Mouse (Mus musculus): Measurements from ENCODE around the gene Rapgef1. TPM values are rescaled to one million over a fixed set of nuclear protein-coding genes. Genes with fewer than 3 reads are reported as not detected.

Gene Rapgef1
- total and polyA plus RNA-seq, 2 experiments, result 11.8 to 25.3 TPM

GRCm38 (mm10) chr2:29787104-29787917 is 167.8 kb downstream of the Rapgef1 start, which contains the start of gene Coq4:
TSS of gene Coq4 (plus strand) at chr2:29787493.
- Histone ChIP-seq H3K27me3 (ENCODE audit: control insufficient read depth, insufficient read depth, low read length) (no peaks in the 10 kb centered on the region), H3K79me2 (ENCODE audit: control insufficient read depth, insufficient read depth, low read length) (no peaks in the 10 kb centered on the region), H3K4me3 (ENCODE audit: insufficient read depth, low read depth, low read length) (peak within 1 kb of the TSS; percentile 82), H3K27ac (replicated peaks; ENCODE audit: insufficient read depth, low read depth, low read length) (peak within 1 kb of the TSS; percentile 51), H3K9ac (ENCODE audit: low read depth, low read length) (peak within 1 kb of the TSS; percentile 68), H3K4me1 (ENCODE audit: control insufficient read depth, insufficient read depth, low read length) (peaks cover 4% of the 10 kb centered on the region), H3K36me3 (ENCODE audit: control insufficient read depth, insufficient read depth, low read length) (peaks cover 5% of the 10 kb centered on the region; the same call in 1 of the 2 replicates)
- 2% methylated on average over 31 of the region's 31 CpGs for WGBS
- DNase-seq (ENCODE audit: extremely low read depth, low read depth, low spot score), result peak; percentile 92
- no peak for TF ChIP-seq CTCF (IDR thresholded peaks at IDR 0.05; ENCODE audit: low read depth, low read length)
- TF ChIP-seq POLR2A (IDR thresholded peaks at IDR 0.05; ENCODE audit: extremely low read depth, insufficient read depth, low read length), result 0 out of 2 replicates have a peak, but pooled peaks have one; percentile 7

GRCm38 (mm10) chr2:29787937-29788681 is 168.6 kb downstream of the Rapgef1 start, which contains the start of gene Trub2:
TSS of gene Trub2 (minus strand) at chr2:29788502.
- DNase-seq (ENCODE audit: extremely low read depth, low read depth, low spot score), result peak; percentile 89
- H3K27me3 ChIP-seq (ENCODE audit: control insufficient read depth, insufficient read depth, low read length), result no peaks in the 10 kb centered on the region

More at GRCm38 (mm10) chr2:29787937-29788681, 168.6 kb downstream of the Rapgef1 start, which contains the start of gene Trub2:
- H3K4me1 ChIP-seq (ENCODE audit: control insufficient read depth, insufficient read depth, low read length), result peaks cover 4% of the 10 kb centered on the region
- H3K36me3 ChIP-seq (ENCODE audit: control insufficient read depth, insufficient read depth, low read length), result peaks cover 3% of the 10 kb centered on the region; the same call in 1 of the 2 replicates
- no peak for TF ChIP-seq CTCF (IDR thresholded peaks at IDR 0.05; ENCODE audit: low read depth, low read length)
- TF ChIP-seq POLR2A (IDR thresholded peaks at IDR 0.05; ENCODE audit: extremely low read depth, insufficient read depth, low read length), result no peak
- H3K79me2 ChIP-seq (ENCODE audit: control insufficient read depth, insufficient read depth, low read length), result no peaks in the 10 kb centered on the region
- peak within 1 kb of the TSS; percentile 51 for H3K27ac ChIP-seq (replicated peaks; ENCODE audit: insufficient read depth, low read depth, low read length)
- H3K9ac ChIP-seq (ENCODE audit: low read depth, low read length), result peak within 1 kb of the TSS; percentile 68
- peak within 1 kb of the TSS; percentile 82 for H3K4me3 ChIP-seq (ENCODE audit: insufficient read depth, low read depth, low read length)
- WGBS, result under 1% methylated on average over 45 of the region's 45 CpGs

Other genes starting within 250 kb of the Rapgef1 start
- gene Gm13420, start 132.0 kb downstream of the Rapgef1 start, total RNA-seq (2014; rRNA removed), result 0.13 and 0.18 TPM in 2 replicates
- gene Gm13420, start 132.0 kb downstream of the Rapgef1 start, polyA plus RNA-seq (2012; rRNA removed), result 0.35 and 0.86 TPM in 2 replicates
- not detected in 2 replicates for gene Gm13547, start 139.6 kb downstream of the Rapgef1 start, total RNA-seq (2014; rRNA removed)
- gene Gm13547, start 139.6 kb downstream of the Rapgef1 start, polyA plus RNA-seq (2012; rRNA removed), result not detected in 2 replicates
- 7.8 and 10.0 TPM in 2 replicates for gene Coq4, start 167.8 kb downstream of the Rapgef1 start, total RNA-seq (2014; rRNA removed)
- 37.6 and 48.2 TPM in 2 replicates for gene Coq4, start 167.8 kb downstream of the Rapgef1 start, polyA plus RNA-seq (2012; rRNA removed)
- gene Trub2, start 168.8 kb downstream of the Rapgef1 start, total RNA-seq (2014; rRNA removed), result 9.0 and 10.2 TPM in 2 replicates
- gene Trub2, start 168.8 kb downstream of the Rapgef1 start, polyA plus RNA-seq (2012; rRNA removed), result 13.5 and 19.7 TPM in 2 replicates
- gene Slc27a4, start 182.9 kb downstream of the Rapgef1 start, total RNA-seq (2014; rRNA removed), result 9.2 and 13.8 TPM in 2 replicates
- 29.4 and 31.5 TPM in 2 replicates for gene Slc27a4, start 182.9 kb downstream of the Rapgef1 start, polyA plus RNA-seq (2012; rRNA removed)
- gene Urm1, start 200.4 kb downstream of the Rapgef1 start, total RNA-seq (2014; rRNA removed), result 8.1 and 9.8 TPM in 2 replicates
- gene Urm1, start 200.4 kb downstream of the Rapgef1 start, polyA plus RNA-seq (2012; rRNA removed), result 26.3 and 26.6 TPM in 2 replicates
- 0.18 and 0.34 TPM in 2 replicates for gene Cercam, start 249.4 kb downstream of the Rapgef1 start, total RNA-seq (2014; rRNA removed)
- gene Cercam, start 249.4 kb downstream of the Rapgef1 start, polyA plus RNA-seq (2012; rRNA removed), result 0.31 and 0.54 TPM in 2 replicates